In the genomic region with DNA sequence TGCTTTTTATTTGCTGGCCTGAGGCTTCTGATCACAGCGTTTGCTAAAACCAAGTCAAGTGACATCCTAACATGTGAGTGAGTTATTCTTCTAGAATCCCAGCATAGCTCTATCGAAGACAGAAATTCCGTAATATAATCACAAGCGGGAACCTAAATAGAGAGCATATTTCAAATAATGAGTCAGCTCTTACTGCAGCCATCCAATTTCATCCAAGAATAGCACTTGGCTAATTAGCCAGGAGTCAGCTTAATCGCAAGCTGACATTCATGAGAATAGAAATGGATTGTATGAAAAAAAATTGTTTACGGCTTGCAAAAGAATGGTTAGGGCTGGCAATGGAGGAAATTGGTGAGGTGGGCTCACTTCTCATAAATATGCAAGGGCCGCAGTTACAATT, we compare ENCODE assay signal across 19 mouse cellular contexts.
"Had no signal": no experiment of that assay in that cellular context is flagged by ENCODE, and none has a peak within 500 bp of the region (broad histone marks: within the 10 kb centered on the region; RNA-seq: fewer than 3 reads in every experiment).

No protein-coding gene starts in this region.

- H3K4me1 ChIP-seq: liver, embryonic 13.5 days; lung, embryonic 15.5 days; megakaryocyte, embryonic 14.5 days; neural tube, embryonic 13.5 days; stomach, embryonic 15.5 days had no signal

- H3K27ac ChIP-seq: limb, embryonic 12.5 days; liver, embryonic 13.5 days; lung, embryonic 15.5 days; macrophage; neural tube, embryonic 13.5 days; stomach, embryonic 15.5 days had no signal

- H3K4me3 ChIP-seq: limb, embryonic 12.5 days; liver, embryonic 13.5 days; lung, embryonic 15.5 days; megakaryocyte, embryonic 14.5 days; neural tube, embryonic 13.5 days; stomach, embryonic 15.5 days had no signal

- ATAC-seq: intestine, postnatal 0 days; liver, postnatal 0 days; midbrain, embryonic 16.5 days had no signal

- DNase-seq: kidney, adult 8-10 months; kidney, postnatal 25 days; liver; liver, embryonic 13.5 days; liver, postnatal 0 days; lung, postnatal 14 days; retina, postnatal 1 day; right cerebral cortex, postnatal 4 days; spleen, adult 18-20 months; thymus, postnatal 36 days had no signal

- H3K9ac ChIP-seq: limb, embryonic 12.5 days; liver, embryonic 13.5 days; liver, postnatal 0 days; lung, embryonic 15.5 days; neural tube, embryonic 13.5 days; stomach, embryonic 15.5 days had no signal

- H3K36me3 ChIP-seq: limb, embryonic 12.5 days; liver, embryonic 13.5 days; lung, embryonic 15.5 days; neural tube, embryonic 13.5 days; stomach, embryonic 15.5 days had no signal

- H3K9me3 ChIP-seq: limb, embryonic 12.5 days; lung, embryonic 15.5 days; neural tube, embryonic 13.5 days; stomach, embryonic 15.5 days had no signal

- H3K4me2 ChIP-seq: limb, embryonic 12.5 days; liver, embryonic 13.5 days; lung, embryonic 15.5 days; midbrain, embryonic 11.5 days; neural tube, embryonic 13.5 days; stomach, embryonic 15.5 days had no signal

- H3K27me3 ChIP-seq: limb, embryonic 12.5 days; liver, embryonic 13.5 days; lung, embryonic 15.5 days; megakaryocyte, embryonic 14.5 days; neural tube, embryonic 13.5 days; stomach, embryonic 15.5 days had no signal
